Mouse (Mus musculus) limb, embryonic 12.5 days (tissue): Measurements from ENCODE around the gene Odf3b. TPM values are rescaled to one million over a fixed set of nuclear protein-coding genes. Genes with fewer than 3 reads are reported as not detected.

Source experiments
- ATAC-seq: fragments of 200-750 bp; cut with Nextera tagmentation; 2 replicates; pipeline ENCODE4 v1.8.0; 2017; ENCODE audit warnings: low read depth, moderate TSS enrichment; ENCODE audit not compliant: insufficient number of reproducible peaks, insufficient read depth, low FRiP score, low TSS enrichment
- H3K27ac ChIP-seq: fragments of 300-500 bp; sonication (generic); 2 replicates; pipeline ENCODE4 v1.5.1; 2016; ENCODE audit warnings: mild to moderate bottlenecking, moderate library complexity
- H3K27me3 ChIP-seq: fragments of 300-500 bp; sonication (generic); 2 replicates; pipeline ENCODE4 v1.6.1; 2016; ENCODE audit warnings: mild to moderate bottlenecking, moderate library complexity
- H3K36me3 ChIP-seq: fragments of 300-500 bp; sonication (generic); 2 replicates; pipeline ENCODE4 v1.6.1; 2016; ENCODE audit warnings: mild to moderate bottlenecking, moderate library complexity
- H3K4me1 ChIP-seq: fragments of 300-500 bp; sonication (generic); replicated peaks from 2 replicates; pipeline ENCODE4 v1.6.1; 2016
- H3K4me2 ChIP-seq: fragments of 300-500 bp; sonication (generic); 2 replicates; pipeline ENCODE4 v1.6.1; 2016; ENCODE audit warnings: mild to moderate bottlenecking, moderate library complexity
- H3K4me3 ChIP-seq: fragments of 300-500 bp; sonication (generic); replicated peaks from 2 replicates; pipeline ENCODE4 v1.5.1; 2016; ENCODE audit warnings: mild to moderate bottlenecking
- H3K9ac ChIP-seq: fragments of 300-500 bp; sonication (generic); replicated peaks from 2 replicates; pipeline ENCODE4 v1.6.1; 2016; ENCODE audit warnings: mild to moderate bottlenecking, moderate library complexity
- H3K9me3 ChIP-seq: fragments of 300-500 bp; sonication (generic); 2 replicates; pipeline ENCODE4 v1.6.1; 2016; ENCODE audit warnings: mild to moderate bottlenecking, moderate library complexity
- WGBS: fragments of 180-500 bp; shearing (Covaris S2); methylation state at CpG from one replicate; pipeline ENCODE4 v1.1.7; 2016; 5-methylcytosine and 5-hydroxymethylcytosine counted together
- polyA plus RNA-seq: library from polyadenylated mRNA; unstranded; fragments of >200 nt; fragmentation: Nextera tagmentation; extraction: Ambion mirVana; gene quantifications from 2 replicates; pipeline ENCODE4 v1.2.1, GENCODE M21; 2016

The Odf3b gene
- polyA plus RNA-seq, 1 experiment from 2014 or later: 0.48 TPM

DNA sequence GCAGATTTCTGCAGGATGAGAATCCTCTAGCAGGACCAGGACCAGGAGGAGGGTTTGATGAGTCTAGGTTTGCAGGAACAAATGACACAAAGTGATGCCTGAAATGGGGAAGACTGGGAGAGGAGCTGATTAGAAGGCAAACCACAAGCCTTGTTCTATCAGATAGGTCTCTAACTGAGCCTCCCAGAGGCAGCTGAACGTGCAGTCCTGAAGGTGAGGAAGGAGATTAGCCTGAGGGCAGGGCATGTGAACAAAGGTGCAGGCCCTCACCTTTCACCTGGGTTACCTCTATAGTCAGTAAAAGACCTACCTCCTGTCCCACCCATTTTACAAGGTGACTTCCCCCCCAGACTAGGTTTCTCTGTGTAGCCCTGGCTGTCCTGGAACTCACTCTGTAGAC lies 20.6 kb upstream of the Odf3b start:
- no peak overlapping the region for H3K4me2 ChIP-seq
- H3K27me3 ChIP-seq: no peaks in the 10 kb centered on the region
- WGBS: 73% methylated on average over 1 of the region's 1 CpGs
- H3K27ac ChIP-seq: no peak overlapping the region
- H3K36me3 ChIP-seq: no peaks in the 10 kb centered on the region
- H3K4me1 ChIP-seq: no peaks in the 10 kb centered on the region
- H3K9me3 ChIP-seq: no peaks in the 10 kb centered on the region
- no peak overlapping the region for H3K4me3 ChIP-seq
- ATAC-seq: no peak
- no peak overlapping the region for H3K9ac ChIP-seq

DNA sequence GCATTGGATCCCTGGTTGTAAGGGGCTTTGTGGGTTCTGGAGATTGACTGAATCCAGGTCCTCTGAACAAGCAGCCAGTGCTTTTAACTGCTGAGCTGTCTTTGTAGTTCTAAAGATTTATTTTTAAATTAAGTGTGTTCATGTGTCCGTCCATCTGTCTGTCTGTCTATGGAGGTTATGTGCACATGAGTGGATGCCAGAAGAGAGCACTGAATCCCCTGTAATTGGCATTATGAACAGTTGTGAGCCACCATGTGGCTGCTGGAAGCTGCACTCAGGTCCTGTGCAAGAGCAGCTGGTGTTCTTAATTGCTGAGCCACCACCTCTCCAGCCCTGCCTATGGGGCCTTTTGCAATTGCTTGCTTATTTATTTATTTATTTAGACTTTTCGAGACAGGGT lies 19.1 kb upstream of the Odf3b start:
- H3K27ac ChIP-seq: no peak overlapping the region
- 91% methylated on average over 2 of the region's 2 CpGs for WGBS

DNA sequence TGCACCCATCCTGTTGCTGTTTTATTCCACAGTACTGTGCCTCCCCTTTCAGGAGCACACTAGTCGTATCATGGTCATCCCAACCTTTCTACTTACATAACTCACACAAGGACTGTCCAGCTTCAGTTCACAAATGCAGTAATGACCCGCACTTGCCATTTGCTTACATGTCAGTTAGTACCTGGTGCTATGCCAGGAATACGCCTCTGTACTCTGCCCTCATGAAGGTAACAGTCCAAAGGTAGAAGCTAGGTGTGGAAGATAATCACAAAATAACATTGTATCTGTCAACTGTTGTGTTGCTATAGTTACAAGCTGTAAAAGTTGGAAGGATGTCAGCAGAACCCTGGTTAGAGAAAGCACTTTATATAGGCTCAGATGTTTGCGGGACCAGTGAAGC lies 17.8 kb upstream of the Odf3b start:
- no peaks in the 10 kb centered on the region for H3K4me1 ChIP-seq
- no peak overlapping the region for H3K27ac ChIP-seq
- H3K27me3 ChIP-seq: no peaks in the 10 kb centered on the region
- no peak overlapping the region for H3K9ac ChIP-seq
- H3K4me3 ChIP-seq: no peak overlapping the region
- no peaks in the 10 kb centered on the region for H3K9me3 ChIP-seq
- no peak for ATAC-seq
- H3K4me2 ChIP-seq: no peak overlapping the region
- WGBS: 89% methylated on average over 4 of the region's 4 CpGs
- H3K36me3 ChIP-seq: no peaks in the 10 kb centered on the region

More for the DNA sequence above, 19.1 kb upstream of the Odf3b start:
- Histone ChIP-seq H3K4me3 (no peak overlapping the region), H3K4me1 (no peaks in the 10 kb centered on the region), H3K9ac (no peak overlapping the region), H3K9me3 (no peaks in the 10 kb centered on the region), H3K4me2 (no peak overlapping the region), H3K36me3 (no peaks in the 10 kb centered on the region), H3K27me3 (no peaks in the 10 kb centered on the region)
- ATAC-seq: no peak

DNA sequence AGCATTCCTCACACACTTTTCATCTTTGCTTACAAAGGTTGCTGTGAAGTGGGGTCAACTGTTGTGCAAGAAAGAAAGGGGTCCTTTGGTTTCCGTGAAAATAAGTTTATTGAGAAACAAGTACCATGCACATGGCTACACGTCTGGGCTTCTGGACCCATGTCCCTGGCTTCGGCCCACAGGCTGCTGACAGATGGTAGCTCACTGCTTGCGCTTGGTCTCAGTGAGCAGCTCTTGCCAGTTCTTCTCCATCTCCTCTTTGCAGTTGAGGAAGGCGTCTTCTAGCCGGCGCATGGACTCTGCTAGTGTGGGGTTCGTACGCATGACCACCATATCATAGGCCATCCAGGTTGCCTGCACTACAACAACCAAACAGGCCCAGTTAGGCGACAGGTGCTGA lies 11.0 kb upstream of the Odf3b start:
- Histone ChIP-seq H3K36me3 (no peaks in the 10 kb centered on the region), H3K9ac (no peak overlapping the region), H3K27me3 (peaks cover 30% of the 10 kb centered on the region), H3K4me2 (no peak overlapping the region), H3K9me3 (no peaks in the 10 kb centered on the region), H3K27ac (no peak overlapping the region), H3K4me3 (no peak overlapping the region), H3K4me1 (no peaks in the 10 kb centered on the region)
- 94% methylated on average over 10 of the region's 10 CpGs for WGBS
- ATAC-seq: no peak

DNA sequence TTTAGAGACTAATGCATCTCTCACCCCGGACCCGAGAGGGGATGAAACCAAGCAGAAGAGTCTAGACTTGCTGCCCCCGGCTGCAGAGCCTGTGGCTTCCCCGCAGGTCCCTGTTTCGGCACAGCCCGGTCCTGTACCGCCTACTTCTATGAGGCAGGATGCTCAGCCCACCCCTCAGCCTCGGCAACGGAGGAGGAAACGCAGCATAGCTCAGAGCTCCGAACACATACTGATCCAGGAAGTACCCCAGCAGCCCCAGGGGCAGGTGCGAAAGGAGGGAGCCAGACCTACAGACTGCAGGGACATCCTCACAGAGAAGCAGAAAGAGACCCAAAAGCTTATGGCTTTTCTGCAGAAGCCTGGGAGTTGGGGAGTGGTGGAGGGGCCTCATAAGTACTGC lies 8.0 kb upstream of the Odf3b start:
- H3K36me3 ChIP-seq: no peaks in the 10 kb centered on the region
- no peak overlapping the region for H3K4me2 ChIP-seq
- H3K9me3 ChIP-seq: no peaks in the 10 kb centered on the region
- H3K9ac ChIP-seq: no peak overlapping the region
- WGBS: 34% methylated on average over 12 of the region's 12 CpGs
- no peak overlapping the region for H3K27ac ChIP-seq
- peaks cover 37% of the 10 kb centered on the region for H3K27me3 ChIP-seq
- ATAC-seq: no peak
- H3K4me3 ChIP-seq: no peak overlapping the region
- no peaks in the 10 kb centered on the region for H3K4me1 ChIP-seq

DNA sequence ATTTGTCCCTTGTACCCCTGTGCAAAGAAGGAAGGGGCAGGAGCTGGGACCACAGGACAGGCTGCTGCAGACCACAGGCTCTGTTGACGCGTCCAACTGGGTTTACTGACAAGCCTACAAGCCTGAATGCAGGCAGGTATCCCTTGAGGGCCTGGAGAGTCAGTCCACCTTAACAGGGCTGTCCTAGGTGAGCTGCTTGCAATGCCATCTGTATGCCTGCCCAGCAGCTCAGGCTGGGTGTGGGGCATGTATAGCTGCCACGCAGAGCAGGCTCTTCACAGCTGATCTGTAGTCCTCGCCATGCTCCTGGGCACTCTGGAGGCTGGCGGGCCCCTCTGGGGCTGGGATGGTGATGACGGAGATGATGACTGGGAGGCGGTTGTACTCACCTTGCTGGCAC lies 5.5 kb upstream of the Odf3b start, which contains the start of gene Klhdc7b:
Klhdc7b (plus strand) TSS at position 301 of the 400 bp plus-strand sequence.
- no peak within 1 kb of the TSS for H3K4me2 ChIP-seq
- H3K27ac ChIP-seq: no peak within 1 kb of the TSS
- H3K4me1 ChIP-seq: 0 out of 2 replicates have a peak, but pooled peaks cover under 1% of the 10 kb centered on the region
- H3K27me3 ChIP-seq: peaks cover 47% of the 10 kb centered on the region
- no peak for ATAC-seq
- H3K4me3 ChIP-seq: no peak within 1 kb of the TSS
- H3K9ac ChIP-seq: no peak within 1 kb of the TSS; the same call in 1 of the 2 replicates
- H3K36me3 ChIP-seq: no peaks in the 10 kb centered on the region
- no peaks in the 10 kb centered on the region for H3K9me3 ChIP-seq
- WGBS: 81% methylated on average over 7 of the region's 7 CpGs

DNA sequence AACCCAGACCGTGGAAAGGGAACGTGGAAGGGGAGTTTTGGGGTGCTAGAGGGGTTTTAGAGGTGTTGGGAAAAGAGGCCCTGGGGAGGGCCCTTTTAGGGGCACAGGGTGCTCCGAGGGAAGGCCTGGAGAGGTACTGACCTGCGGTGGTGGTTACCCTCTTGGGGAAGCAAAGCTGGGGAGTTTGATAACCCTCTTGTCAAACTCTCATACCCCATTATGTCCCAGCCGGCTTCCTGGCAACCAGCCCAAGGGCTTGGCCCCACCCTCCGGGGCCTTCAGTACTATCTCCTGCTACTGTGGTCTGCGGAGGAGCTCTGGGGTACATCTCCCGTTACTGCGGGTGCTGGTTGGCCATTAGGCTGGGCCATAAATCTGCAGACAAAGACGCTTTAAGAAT lies 347 bp upstream of the Odf3b start:
- H3K9ac ChIP-seq: 0 out of 2 replicates have a peak overlapping the region, but pooled peaks have one; percentile 8
- no peak overlapping the region for H3K27ac ChIP-seq
- H3K27me3 ChIP-seq: peaks cover 51% of the 10 kb centered on the region
- no peaks in the 10 kb centered on the region for H3K9me3 ChIP-seq
- H3K4me1 ChIP-seq: peaks cover 21% of the 10 kb centered on the region
- H3K36me3 ChIP-seq: no peaks in the 10 kb centered on the region
- peak overlapping the region; percentile 42 for H3K4me3 ChIP-seq
- ATAC-seq: no peak
- H3K4me2 ChIP-seq: peak overlapping the region; percentile 74
- 9% methylated on average over 10 of the region's 10 CpGs for WGBS

DNA sequence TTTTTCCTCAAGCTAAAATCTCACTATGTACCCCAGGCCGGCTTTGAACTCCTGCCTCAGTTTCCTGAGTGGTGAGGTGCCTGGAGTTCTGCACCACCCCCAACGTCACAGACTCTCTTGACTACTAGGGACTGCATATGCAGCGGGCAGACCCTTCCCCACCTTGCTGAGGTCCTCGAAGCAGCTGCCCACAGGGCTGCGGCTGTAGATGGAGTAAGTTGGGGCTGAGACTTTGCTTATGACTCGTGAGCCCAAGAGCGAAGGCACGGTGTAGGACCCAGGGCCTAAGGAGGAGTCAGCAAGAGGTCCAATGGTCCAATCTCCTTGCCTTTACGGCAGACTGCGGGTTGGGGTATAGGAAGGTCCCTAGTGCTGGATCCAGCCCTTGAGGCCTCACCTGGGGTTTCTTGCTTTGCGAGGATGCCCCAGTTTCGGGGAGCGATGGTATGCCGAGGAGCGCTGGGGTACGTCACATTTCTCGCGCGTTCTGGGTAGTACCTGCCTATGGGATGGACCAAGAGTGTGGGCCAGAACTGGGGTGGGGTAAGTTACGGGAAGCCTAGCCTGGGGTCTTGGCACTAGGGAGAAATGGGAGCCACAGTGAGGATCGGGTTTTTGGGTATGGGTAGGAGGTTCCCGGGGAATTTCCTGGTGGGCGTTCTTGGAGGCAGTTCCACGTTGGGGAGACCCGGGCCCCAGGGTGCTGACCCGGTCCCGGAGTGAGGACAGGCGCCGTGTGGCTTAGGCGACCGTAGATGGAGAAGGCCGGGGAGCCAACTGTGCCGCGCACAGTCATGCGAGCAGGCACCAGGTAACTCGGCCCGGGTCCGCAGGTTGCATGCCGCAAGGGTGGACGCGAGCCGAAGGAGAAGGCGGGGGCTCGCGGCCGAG lies 899 bp downstream of the Odf3b start:
- Histone ChIP-seq H3K27me3 (peaks cover 49% of the 10 kb centered on the region), H3K4me3 (peak overlapping the region; percentile 42), H3K4me2 (peak overlapping the region; percentile 74), H3K9ac (peak overlapping the region; percentile 53), H3K36me3 (no peaks in the 10 kb centered on the region), H3K27ac (no peak overlapping the region), H3K4me1 (peaks cover 25% of the 10 kb centered on the region), H3K9me3 (no peaks in the 10 kb centered on the region)
- 11% methylated on average over 46 of the region's 46 CpGs for WGBS
- ATAC-seq: no peak

DNA sequence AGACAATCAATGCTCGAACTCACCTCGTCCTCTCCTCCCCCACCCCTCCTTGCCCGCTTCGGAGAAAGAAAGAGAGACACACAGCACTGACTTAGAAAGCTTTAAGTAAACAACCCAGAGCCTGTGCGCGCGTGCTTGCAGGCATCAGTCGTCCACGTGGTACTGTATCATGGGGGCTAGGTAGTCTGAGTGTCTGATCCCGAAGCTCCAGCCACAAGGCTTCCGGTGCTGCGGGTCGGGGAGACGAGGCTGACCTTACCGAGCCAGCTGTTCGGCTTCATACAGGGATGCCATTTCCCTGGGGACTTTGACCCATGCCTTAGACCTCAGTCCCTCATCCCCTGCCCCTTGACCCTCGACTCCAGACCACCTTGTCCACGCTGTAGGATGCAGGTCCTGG lies 1.7 kb downstream of the Odf3b start:
- Histone ChIP-seq H3K9me3 (no peaks in the 10 kb centered on the region), H3K4me2 (peak overlapping the region; percentile 26; the same call in 1 of the 2 replicates), H3K9ac (no peak overlapping the region), H3K36me3 (peaks cover 7% of the 10 kb centered on the region), H3K4me1 (peaks cover 31% of the 10 kb centered on the region), H3K27ac (no peak overlapping the region), H3K4me3 (no peak overlapping the region), H3K27me3 (peaks cover 49% of the 10 kb centered on the region)
- WGBS: 5% methylated on average over 18 of the region's 18 CpGs
- ATAC-seq: no peak

DNA sequence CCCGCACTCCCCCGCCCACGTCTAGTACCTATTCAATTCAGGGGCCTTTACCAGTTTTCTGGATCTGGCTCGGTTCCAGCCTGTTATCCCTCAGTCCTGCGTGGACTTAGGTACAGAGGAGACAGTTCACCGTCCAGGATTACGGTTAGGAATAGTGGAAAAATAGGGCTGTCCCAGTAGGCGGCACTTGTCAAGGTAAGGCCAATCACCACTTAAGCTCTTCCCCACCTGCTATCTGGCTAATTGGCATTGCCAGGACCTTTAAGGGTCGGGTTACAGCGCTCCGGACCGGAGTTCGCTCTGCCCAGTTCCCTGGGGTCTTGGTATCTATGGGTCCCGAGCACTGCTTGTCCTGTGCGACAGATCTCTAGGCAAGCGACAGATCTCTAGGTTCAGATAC lies 2.1 kb downstream of the Odf3b start, which contains the start of gene Tymp:
Tymp (minus strand) TSS at position 83 of the 400 bp plus-strand sequence.
- H3K9ac ChIP-seq: no peak within 1 kb of the TSS
- H3K27ac ChIP-seq: no peak within 1 kb of the TSS
- no peak for ATAC-seq
- 13% methylated on average over 16 of the region's 16 CpGs for WGBS
- peaks cover 31% of the 10 kb centered on the region for H3K4me1 ChIP-seq
- H3K36me3 ChIP-seq: peaks cover 11% of the 10 kb centered on the region
- H3K4me3 ChIP-seq: no peak within 1 kb of the TSS
- no peaks in the 10 kb centered on the region for H3K9me3 ChIP-seq
- H3K27me3 ChIP-seq: peaks cover 49% of the 10 kb centered on the region
- peak within 1 kb of the TSS; percentile 26; the same call in 1 of the 2 replicates for H3K4me2 ChIP-seq

DNA sequence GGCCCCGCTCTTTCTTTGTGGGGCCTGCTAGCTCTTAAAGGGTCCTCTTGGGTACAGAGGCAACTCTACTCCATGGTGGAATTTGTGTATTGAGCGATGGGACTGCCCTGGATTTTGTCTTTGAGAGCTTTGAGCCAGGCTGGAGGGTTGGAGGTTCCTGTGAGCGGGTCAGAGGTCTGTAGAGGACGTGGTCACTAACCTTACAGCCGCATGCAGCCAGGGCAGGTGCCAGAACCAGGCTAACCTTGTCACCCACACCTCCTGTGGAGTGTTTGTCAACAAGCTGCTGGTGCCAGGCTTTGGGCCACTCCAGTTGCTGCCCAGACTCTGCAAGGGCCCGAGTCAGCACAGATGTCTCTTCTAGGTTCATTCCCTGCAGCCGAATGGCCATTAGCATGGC lies 3.0 kb downstream of the Odf3b start:
- Histone ChIP-seq H3K27ac (no peak overlapping the region), H3K4me1 (peaks cover 31% of the 10 kb centered on the region), H3K9me3 (no peaks in the 10 kb centered on the region), H3K27me3 (peaks cover 48% of the 10 kb centered on the region), H3K4me2 (no peak overlapping the region), H3K9ac (no peak overlapping the region), H3K36me3 (peaks cover 20% of the 10 kb centered on the region), H3K4me3 (no peak overlapping the region)
- WGBS: 77% methylated on average over 7 of the region's 7 CpGs
- no peak for ATAC-seq
